Mouse (Mus musculus) colon, adult 2 months (tissue): ENCODE measurements around the gene Tgfb3. TPM values are rescaled to one million over a fixed set of nuclear protein-coding genes. Genes with fewer than 3 reads are reported as not detected.

Experiments
- polyA plus RNA-seq: library from polyadenylated mRNA; depleted of rRNA; stranded (reverse); fragments of >200 nt; gene quantifications from 2 replicates; pipeline ENCODE4 v1.2.3, GENCODE M21; 2012; rRNA removed

Gene Tgfb3
- polyA plus RNA-seq, result 9.6 and 10.9 TPM in 2 replicates

GRCm38 (mm10) chr12:86078553-86079201 is at the start of gene Tgfb3:
Tgfb3 (minus strand) TSS chr12:86079041.

GRCm38 (mm10) chr12:86082481-86083012 is 3.7 kb upstream of the Tgfb3 start, which contains the start of gene Ift43:
Ift43 (plus strand) TSS chr12:86082541.

Other genes with a start within 250 kb of the Tgfb3 start
- 19.5 and 20.6 TPM in 2 replicates for gene Ift43, start 3.5 kb upstream of the Tgfb3 start, polyA plus RNA-seq
- 7.5 and 7.8 TPM in 2 replicates for gene Gpatch2l, start 162.8 kb upstream of the Tgfb3 start, polyA plus RNA-seq